Mouse (Mus musculus): ENCODE results near the gene Timp3. TPM values are rescaled to one million over a fixed set of nuclear protein-coding genes. Genes with fewer than 3 reads are reported as not detected.

Timp3 gene
- total RNA-seq, 1 experiment from 2014 or later, result 0.12 TPM

Other genes with a start within 250 kb of the Timp3 start
- gene Syn3, start 198.5 kb downstream of the Timp3 start, total RNA-seq (2017), result 0.86 TPM in 1 of 2 replicates, not detected in the other

Data from neutrophil, adult 5-6 weeks (primary cell).